Mouse (Mus musculus): ENCODE measurements at regions not wholly inside any gene's neighbourhood (a gene's known extent, or its start where the extent isn't known, plus 50 kb on each side); places are given as distances from the start of the nearest gene placed in this dataset.
A peak's percentile ranks its signal among the peaks of the same experiment; 100 is the strongest.

- no peak for DNase-seq
Observed at GRCm38 (mm10) chr13:60002098-60002497, 175.1 kb downstream of the Gas1 start.

- no peak for DNase-seq
Observed at GRCm38 (mm10) chr13:60001637-60002036, 175.5 kb downstream of the Gas1 start.

DNA sequence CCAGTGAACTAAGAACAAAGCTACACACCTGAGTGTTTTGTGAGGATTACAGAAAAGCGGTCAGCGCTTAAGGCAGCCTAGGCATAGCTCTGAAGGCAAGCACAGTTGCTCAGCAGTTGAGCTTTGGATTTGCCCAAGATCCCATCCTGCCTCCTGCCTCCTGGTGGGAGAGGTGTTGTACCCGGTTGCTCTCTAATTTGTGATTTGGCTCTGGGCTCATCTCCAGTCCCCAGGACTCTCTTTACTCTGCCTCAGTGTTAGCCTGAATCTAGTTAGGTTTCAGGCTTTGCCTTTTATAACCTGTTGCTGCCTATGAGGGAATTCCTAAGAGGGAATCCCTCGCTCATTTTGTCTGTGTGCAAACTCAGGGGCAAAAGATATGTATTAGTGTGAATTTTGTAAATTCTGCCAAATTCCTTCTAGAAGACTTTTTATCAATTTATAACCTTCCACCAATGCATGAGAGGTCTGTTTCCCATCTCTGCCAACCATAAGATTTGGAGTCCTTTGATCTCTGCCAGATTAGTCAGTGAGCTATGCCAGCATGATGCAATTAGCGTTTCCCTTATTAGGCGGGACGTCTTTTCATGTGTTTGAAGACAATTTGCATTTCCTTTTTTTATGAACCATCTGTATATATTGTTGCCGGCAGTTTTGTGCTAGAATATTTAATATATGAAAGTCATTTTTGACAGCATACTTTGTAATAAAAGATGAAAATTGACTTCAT is 176.4 kb downstream of the Gas1 start:
- DNase-seq = no peak

DNA sequence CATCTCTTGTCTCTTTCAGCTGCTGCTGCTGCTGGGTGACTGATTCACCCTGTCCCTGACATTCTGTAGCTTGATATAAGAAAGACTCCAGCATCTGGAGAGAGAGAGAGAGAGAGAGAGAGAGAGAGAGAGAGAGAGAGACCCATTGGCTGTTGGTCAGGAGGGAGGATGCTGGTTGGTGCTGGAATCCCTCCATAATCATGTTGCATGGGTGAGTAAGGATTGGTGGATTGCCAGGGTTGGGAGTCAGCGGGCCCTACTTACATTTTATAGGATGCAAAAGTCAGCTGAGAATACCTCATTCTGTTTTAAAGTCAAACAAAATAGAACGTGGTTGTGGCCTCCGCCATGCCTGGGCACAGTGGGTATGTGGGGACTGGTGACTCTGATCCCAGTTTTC is 174.5 kb upstream of the Tut7 start:
- DNase-seq = no peak

- DNase-seq = no peak
Observed at GRCm38 (mm10) chr13:59996146-59996814, 173.3 kb upstream of the Tut7 start.

DNA sequence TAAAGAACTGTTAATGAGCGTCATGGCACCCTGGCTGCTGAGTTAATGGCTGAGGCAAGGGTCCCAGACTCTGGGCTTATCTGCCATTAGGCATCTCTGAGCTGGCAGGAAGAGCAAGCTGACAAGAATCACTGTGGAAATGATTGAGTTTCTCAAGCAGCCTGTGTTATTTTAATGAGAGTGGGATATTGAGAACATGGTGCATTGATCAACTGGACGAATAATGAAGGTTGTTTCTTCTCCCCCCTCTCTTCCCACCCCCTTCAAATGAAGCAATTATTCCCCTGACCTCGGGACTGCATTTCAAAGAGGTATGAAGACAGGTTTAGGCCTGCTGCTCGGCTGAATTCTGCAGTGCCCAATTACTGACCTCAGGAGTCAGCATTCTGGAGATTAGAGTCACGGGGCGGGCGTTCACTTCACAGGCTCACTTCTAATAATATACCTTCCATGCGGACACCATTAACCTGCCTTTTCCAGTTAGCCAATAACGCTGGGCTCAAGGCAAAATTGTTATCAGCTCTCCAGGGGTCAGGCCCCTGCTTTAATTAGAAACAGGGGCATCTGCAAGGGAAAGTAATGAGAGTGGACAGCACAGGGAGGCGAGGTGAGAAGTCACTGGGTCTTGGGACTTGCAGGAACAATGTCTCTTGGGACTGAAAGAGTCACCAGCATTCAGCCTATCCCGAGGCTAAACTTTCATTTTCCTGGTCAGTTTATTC is 170.0 kb upstream of the Tut7 start:
- DNase-seq = no peak

GRCm38 (mm10) chr13:59992346-59992745 is 169.4 kb upstream of the Tut7 start:
- no peak for DNase-seq

GRCm38 (mm10) chr13:59990402-59991280 is 167.7 kb upstream of the Tut7 start:
- no peak for DNase-seq

GRCm38 (mm10) chr13:59988393-59988965 is 165.5 kb upstream of the Tut7 start:
- no peak for DNase-seq

- no peak for DNase-seq
Observed at GRCm38 (mm10) chr13:59976425-59976824, 153.5 kb upstream of the Tut7 start.

- DNase-seq = no peak
Observed at GRCm38 (mm10) chr13:59972093-59972427, 149.1 kb upstream of the Tut7 start.

GRCm38 (mm10) chr13:59971231-59972092 is 148.5 kb upstream of the Tut7 start:
- DNase-seq = peak; percentile 28

- no peak for DNase-seq
Observed at GRCm38 (mm10) chr13:59970430-59970829, 147.5 kb upstream of the Tut7 start.

GRCm38 (mm10) chr13:59969484-59969883 is 146.5 kb upstream of the Tut7 start:
- DNase-seq = no peak

DNA sequence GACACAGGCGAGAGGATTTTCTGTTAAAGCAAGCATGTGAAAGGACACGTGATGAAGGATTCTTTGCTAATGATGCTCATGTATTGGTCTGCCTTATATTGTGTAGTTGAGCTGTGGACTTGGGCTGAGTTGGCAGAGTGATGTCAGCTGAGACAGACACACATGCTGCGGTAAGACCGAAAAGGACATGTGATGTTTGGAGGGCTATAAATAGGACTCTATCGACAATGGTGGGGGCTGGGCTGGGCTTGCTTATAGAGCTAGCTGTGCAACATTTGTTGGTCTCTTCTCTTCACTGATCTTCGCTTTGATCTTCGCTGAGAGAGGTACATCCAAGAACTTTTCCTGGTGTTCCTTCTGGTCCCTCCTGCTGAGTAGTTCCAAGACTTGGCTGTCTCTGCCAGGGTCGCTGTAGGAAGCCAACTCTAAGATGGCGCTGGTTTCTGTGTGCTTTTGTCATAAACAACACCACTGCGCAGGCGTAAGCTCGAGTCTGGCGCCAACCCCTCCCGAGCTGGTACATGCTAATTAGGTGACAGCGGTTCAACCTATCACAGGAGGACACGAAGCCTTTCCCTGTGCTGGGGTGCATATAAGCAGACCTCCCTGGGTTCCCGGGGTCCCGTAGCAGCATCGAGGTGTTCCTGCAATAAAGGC is 145.8 kb upstream of the Tut7 start:
- no peak for DNase-seq

- DNase-seq = peak; percentile 17
Observed at GRCm38 (mm10) chr13:59966535-59967255, 143.7 kb upstream of the Tut7 start.

- no peak for DNase-seq
Observed at GRCm38 (mm10) chr13:59964981-59965380, 142.0 kb upstream of the Tut7 start.

- DNase-seq = no peak
Observed at GRCm38 (mm10) chr13:59962676-59963664, 140.0 kb upstream of the Tut7 start.

DNA sequence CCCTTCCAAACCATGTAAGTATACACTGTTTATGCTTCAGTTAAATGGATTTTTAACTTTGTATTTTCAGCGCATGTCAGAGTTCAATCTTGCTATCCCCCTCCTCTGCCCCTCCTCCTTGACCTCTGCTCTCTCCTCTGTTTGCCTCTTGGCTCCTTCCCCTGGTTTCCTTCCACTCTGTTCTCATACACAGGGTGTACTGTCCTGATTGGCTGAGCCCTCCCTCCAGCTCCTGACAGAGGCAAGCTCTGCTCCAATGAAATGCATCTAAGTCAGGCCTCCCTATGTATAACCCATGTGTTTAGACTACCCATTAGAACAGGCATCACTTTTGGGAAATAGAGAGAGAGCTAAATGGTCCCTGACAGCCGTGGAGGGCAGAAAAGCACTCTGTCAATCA is 133.5 kb upstream of the Tut7 start:
- DNase-seq = peak; percentile 22
